Mouse (Mus musculus) B cell, adult 2 months (primary cell): ENCODE measurements at regions not wholly inside any gene's neighbourhood (a gene's known extent, or its start where the extent isn't known, plus 50 kb on each side); places are given as distances from the start of the nearest gene placed in this dataset.
A peak's percentile ranks its signal among the peaks of the same experiment; 100 is the strongest.

Source experiments
- DNase-seq, 2 experiments: peaks; one replicate each; pipeline ENCODE4 v3.0.0; 2022

DNA sequence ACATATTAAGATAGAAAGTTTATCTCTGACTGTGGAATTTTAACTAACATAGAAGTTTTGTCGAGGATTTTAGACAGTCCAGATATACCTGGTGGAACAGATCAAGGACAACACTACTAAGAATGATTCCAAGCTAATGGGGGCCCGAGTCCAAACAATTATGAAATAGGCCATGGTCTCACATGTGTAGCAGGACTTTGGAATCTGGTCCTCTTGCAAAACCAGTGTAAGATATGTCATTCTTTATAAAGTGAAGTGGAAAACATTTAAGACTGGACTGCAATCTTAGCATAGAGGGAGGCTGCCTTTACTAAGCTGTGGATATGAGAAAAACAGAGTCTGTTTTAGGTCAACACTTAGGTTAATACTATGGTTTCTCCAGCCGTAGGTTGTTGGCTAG lies 311.2 kb downstream of the Ets1 start:
- no peak for DNase-seq

DNA sequence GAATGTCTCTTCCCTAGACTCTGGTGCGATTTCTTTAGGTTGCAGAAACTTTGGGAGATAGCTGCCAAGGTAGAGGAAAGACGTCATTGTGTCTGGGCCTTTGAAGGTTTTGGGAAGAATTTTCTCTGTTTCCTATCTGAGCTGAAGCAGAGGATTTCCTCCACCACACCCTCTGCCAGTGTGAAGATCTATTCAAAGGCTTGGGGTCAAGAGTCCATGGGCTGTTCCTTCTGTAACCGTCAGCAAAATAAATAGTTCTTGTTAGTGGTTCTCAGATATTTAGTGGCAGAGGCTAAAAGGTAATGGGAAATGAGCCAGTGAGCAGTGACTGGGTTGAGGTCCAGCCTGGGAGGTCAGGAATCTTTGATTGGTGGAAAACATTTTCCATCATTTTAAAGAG lies 313.0 kb downstream of the Ets1 start:
- DNase-seq: no peak

DNA sequence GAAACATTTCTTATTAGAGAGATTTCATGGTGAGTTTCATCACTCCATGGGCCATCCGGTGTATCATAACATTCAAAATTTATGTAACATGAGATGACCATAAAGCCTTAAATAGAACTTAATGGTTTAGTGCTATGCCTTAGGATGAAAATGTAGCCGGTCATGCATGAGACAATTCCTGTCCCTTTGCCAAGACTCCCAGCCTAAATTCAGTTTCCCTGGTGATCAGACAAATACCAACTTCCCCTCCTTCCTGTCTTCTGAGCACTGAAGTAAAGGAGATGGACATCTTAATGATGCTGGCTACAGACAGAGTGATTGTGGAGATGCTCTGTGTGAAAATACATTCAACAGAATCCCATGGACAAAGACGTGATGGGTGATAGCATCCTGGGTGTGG lies 322.7 kb downstream of the Ets1 start:
- DNase-seq: no peak

DNA sequence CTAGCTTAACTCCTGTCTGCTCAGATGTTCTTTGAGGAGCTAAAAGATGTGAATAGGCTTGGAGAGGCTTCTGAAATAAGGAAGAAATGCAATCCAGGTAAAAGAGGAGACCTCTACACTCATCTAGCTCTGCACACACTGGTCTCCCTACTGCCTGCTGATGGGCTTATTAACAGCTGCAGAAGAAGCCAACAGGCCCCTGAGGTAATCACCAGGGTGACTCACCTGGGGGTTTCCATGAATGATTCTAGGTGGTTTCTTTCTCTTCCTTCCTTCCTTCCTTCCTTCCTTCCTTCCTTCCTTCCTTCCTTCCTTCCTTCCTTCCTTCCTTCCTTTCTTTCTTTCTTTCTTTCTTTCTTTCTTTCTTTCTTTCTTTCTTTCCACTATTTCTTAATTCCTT lies 323.4 kb downstream of the Ets1 start:
- DNase-seq: peak; percentile 40 to 60

DNA sequence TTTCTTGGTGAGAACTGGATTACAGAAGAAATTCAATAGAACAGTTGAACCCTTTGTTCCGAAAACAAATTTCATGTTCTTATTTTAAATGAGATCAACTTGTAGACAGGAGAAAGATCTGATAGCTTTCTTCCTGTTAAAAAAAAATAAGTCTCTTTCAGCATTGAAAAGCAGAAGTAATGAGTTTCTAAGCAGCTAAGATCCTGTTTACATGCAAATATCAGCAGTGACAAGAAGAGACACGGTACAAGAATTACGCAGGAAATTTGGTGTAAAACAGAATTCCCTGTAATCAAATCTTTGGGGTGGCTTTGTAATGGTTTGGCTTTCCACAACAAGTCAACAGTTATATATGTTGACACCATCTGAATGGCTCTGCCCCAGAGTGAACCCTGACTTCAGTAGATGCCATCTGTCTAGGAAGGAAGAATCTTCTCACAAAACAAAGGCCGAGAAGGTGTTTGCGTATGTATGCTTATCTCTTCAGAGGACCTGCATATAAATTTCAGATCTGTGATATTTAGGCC lies 326.7 kb downstream of the Ets1 start:
- peak; percentile 54 to 62 for DNase-seq

DNA sequence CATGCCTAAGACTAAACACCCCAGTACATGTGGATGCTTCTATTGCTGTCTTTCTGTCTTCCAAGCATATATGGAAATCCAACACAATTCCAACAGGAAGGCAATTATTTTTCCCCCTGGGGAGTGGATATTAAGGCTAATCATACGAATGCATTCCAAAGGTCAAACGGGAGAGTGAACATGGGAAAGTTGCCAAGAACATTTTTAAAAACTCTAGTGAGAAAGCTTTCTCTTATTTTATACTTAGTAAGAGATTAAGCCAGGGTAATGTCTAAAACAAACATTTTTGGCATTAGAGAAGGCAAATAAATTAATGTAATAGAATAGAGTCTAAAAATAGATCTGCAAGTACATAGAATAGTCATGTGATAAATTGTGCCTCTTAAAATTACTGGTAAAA lies 332.4 kb downstream of the Ets1 start:
- DNase-seq: no peak

DNA sequence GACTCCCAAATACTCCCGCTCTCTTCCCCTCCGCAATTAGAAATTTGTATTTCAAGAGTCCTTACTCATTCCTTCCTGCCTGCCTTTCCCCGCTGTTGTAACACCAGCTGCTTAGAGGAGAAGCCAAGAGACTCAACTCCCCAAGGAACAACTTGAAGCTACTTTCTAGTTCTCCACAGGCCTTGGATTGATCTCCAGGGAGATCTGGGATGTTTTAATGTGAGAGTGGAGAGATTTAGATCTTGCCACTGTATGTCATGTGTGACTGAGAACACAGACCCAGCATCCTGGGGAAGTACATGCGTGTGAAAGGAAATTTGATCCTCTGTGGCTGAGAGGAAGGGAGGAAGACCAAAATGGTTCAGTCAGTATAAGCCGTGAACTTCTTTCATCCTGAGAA lies 335.4 kb downstream of the Ets1 start:
- DNase-seq: no peak

DNA sequence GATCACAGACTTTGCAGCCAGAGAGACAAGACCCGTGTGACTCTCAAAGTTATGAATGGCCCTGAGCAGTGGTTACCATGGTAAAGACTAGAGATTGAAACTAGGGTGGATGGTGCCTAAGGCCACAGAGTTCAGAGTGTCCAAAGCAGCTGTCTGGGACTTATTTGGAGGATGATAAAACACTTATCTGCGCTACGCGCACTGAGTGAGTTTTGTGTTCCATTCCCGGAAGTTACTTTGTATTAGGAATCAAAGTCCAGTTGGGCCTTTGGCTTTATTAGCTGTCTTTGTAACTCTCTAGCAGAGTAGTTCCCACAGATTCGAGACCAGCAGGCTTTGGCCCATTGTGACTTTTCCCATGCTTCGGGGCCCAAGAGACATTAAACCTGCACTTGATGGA lies 335.9 kb downstream of the Ets1 start:
- no peak for DNase-seq

DNA sequence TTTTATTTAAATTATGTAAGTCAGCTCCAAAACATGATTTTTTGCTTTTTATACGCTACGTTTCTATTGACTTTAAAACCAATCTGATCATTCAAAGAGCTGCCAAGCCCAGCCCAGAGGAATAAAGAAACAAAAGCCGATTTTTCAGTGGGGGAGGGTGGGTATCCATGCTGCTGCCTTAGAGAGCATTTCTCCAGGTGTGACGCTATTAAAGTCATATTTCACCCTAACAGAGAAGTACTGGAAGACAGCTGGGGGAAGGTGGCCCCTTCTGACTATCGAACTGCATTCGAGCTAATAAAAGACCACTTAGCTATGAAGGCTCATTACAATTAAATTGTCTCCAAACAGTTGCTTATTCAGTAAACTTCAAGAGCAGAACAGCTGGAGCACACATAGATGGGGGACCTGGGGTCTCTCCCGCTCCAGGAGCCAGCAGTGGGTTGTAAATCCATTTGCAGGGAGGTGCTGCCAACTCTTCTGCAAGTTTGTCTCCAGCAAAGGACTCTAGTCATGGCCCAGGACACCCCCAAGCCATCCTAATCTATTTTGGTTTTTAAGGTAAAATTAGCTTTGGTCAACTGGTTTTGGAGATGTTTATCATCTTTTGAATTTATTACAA lies 336.5 kb downstream of the Ets1 start:
- no peak for DNase-seq

DNA sequence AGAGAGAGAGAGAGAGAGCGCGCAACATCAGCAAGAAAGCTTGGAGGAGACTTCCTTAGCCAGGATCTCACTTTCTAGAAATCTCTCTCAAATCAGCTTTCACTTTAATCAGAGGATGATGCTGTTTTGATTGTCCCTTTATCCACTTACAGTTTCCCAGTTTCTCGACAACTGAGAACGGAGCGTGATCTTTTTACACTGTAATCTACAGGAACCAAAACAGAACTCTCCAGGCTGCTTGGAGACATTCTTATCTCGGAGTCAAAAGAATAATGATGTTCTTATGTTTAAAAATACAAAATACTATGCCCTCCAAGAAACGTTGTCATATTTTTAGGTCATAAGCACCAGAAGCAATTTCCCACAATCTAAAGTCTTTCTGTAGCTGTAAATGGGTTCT lies 341.7 kb downstream of the Ets1 start:
- no peak for DNase-seq

DNA sequence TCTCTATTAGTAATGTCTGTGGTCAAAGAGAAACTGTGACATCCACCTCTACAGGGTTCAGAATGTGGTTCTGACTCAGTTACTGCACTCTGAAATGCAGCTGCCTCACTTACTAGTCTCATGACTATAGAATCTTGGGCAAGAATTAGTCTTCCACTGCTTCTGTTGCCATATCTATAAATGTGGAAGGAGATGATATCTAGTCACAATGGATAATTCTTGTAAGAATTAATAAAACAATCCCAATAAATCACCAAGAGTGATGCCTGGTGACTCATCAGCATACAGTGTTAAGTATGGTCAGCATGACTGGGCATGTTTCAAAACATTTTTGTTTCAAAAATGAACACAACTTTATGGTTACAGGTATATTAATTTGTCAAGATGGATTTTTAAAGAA lies 344.8 kb downstream of the Ets1 start:
- no peak for DNase-seq

DNA sequence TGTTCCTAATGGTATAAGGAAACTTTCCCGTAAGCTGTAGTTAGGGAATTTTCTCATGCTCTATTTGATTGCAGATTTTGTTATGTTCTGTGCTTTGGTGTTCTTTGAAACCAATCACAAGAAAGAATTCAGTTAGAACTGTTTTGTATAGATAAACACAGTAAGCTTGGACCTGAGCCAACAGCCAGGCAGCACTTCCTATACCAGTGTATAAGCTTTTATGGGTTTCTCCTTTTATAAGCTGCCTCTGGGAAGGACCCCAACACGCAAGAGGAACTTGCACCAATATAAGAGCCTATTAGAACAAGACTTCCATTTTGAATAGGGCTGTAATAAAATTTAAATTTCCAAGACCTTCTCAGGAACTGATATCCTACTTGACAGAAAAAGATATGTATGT lies 347.2 kb downstream of the Ets1 start:
- DNase-seq: no peak

DNA sequence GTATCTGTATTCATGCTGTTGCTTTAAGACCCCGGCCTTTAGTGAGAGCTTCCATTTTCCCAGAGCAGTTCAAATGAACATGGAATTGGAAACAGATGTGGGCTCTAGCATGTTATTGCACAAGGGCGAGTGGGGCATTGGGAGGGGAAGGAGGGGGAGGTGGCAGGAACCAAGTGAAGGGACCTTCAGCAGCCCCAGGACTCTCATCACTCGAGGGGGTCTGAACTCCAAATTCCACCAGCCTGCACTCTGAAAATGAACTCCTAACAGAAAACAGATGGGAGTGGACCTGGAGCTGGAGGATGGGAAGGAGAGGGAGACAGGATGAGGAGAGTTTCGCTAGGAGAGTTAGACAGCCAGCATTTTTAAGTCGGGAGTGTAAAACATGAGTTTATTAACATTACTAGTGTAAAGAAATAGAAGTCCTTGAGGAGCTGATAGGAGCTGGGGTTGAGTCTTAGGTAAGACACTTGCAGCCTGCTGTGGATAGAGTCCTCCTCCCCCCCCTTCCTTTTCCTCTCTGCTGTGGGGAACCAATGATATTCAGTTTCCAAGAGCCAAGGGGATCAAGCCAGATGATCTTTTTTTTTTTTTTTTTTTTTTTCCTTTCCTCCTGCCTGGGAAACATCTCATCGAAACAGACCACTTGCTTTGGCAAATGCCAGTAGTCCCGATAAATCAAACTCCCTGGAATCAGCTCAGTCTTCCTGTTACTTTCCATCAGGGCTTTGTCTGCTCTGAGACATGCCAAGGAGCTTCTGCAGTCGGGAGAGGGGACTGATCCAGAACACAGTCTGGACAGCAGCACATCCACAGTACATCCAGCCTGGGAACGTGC lies 351.0 kb downstream of the Ets1 start:
- DNase-seq: no peak

DNA sequence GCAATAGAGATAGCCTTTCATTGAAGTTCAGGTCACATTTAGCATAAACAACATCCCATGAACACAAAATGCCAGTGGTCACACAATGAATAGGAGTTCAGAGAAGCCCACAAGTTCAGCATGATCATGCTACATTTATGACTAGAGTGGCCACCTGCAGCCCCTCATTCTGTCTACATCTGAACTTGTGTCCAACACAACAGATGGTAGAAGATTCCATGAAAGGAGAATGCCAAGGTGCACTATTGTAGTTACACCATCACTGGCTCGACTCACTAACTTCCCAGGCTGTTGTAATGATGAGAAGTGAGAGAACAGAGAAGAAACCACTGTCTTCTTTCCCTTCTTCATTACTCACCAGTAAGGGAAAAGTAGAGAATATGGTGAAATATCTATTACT lies 353.0 kb downstream of the Ets1 start:
- DNase-seq: no peak

DNA sequence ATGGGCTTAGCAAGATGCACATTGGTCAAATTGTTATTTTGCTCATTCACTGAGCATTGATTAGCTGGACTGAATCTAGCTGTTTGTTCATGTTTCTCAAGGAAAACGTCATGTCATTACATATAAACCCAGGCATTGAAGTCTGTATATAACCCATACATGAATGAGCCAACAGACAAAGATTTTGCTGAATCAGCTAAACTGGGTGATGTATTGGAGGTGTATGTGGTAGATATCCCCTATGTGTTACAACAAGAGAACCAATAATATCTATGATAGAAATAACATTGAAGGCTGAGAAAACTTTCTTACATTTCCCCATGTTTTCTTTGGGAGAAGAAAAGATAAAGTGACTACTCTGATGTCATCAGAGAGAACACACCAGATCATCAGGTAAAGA lies 362.3 kb downstream of the Ets1 start:
- DNase-seq: no peak

DNA sequence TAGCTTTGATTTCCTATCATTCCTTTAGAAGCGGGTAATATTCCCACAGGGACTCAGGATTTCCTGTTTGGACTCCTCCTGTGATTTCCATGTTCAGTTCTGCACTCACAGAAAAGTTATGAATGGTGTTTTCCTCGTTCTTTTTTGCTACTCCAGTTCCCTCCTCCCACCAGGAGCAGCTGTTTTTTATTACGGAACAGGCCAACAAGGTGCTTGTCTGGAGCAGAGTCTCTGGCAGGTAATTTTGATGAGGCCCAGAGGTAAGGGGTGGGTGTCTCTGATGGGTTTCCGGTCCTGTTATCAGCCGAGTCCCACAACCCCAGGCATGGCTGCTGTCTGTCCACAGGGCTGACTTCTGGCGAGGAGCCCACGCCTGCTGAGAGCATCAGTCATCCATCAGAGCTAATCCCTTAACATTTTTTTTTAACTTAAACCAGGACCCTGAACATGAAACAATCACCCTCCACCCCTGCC lies 364.7 kb downstream of the Ets1 start:
- no peak for DNase-seq

DNA sequence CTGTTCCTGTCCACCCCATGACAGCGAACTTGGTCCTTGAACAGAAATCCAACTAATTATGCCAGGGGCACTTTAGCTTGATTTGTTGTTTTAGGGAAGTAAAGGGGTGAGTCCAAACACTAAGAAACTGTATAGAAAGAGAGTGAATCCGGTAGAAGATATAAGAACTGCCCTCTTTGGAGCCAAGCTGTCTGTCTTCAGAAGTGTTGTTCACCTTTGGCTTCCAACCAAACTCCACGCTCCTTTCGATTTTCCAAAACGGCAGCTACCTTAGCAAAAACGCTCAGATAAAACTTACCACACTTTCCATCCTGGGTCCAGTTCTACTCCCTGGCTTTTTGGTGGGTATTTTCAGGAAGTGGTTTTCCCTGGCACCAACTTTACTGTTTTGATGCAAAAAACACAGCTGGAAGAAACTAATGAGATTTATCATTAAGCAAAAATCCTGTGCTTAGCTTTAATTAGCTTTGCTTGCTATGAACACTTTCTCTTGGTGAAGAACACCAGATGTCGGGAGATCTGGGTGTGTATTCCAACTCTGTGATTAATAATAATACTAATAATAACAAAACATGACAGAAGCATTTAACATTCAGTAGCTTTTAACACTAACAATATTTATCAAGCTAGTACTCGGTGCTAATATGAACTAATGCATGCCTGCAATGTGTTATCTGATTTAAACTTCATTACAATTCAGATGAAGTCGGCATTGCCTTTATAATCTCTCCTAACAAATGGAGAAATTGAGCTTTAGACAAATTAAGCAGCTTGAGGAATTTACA lies 365.3 kb downstream of the Ets1 start:
- DNase-seq: no peak

DNA sequence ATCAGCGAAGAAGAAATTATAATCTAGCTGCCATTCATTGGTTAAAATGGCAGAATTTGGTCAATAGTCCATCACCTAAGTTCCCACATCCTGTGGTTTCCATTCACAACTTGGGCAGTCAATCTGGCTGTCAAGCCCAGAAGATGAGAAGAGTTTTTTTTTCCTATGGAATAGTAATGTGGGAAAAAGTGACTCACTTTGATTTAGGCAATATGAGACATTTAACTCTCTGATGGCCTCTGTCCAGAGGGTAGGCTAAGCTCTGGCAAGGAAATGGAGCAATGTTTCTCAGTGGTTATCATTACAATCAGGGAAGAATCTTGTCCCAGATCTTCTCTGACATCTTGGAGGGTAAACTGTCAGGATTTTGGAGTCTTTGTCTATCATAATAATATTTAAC lies 367.9 kb downstream of the Ets1 start:
- no peak for DNase-seq

DNA sequence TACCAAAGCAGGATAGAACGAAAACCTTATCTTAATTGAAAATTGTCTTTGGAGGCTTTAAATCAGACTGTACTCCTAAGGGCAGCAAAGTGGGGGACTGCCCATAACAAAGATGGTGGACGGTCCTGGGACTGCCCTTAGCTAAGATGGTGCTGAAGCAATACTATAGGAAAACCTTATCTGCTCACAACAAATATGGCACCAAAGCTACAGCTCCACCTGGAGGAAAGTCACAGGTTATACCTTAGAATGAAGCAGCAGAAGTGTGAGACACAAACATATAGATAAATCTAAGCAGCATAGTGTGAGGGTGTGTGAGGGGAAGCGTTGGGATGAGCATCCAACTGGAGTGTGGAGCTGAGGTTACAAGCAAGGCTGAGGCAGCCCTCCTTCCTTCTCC lies 368.5 kb downstream of the Ets1 start:
- peak; percentile 9 to 17 for DNase-seq

DNA sequence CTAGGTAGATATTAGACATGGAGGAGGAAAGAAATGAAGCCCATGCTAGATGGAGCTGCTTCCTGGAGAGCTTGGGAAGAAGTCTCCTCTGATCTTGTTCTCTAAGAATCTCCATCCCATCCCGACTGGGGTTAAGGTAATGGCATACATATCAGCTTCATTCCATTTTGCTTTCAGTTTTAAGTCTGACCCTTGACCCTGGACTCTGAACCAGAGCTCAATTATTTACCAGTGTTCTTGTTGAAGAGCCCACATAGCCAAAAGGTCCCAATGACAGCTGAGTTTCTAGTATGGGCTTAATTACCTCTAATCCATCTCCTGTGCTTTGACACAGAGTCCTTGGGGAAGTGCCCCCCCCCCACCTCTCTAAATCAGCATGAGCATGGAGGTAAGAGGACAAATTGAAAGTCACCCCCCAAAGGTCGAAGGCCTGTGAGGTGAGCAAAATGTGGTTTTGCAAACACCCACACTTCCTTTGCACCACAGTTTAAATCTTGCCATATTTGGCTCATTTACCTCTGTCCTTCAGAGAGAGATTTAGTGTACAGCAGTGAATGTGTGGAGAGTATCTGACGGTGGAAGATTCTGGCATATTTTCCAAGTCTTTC lies 371.5 kb downstream of the Ets1 start:
- DNase-seq: no peak

DNA sequence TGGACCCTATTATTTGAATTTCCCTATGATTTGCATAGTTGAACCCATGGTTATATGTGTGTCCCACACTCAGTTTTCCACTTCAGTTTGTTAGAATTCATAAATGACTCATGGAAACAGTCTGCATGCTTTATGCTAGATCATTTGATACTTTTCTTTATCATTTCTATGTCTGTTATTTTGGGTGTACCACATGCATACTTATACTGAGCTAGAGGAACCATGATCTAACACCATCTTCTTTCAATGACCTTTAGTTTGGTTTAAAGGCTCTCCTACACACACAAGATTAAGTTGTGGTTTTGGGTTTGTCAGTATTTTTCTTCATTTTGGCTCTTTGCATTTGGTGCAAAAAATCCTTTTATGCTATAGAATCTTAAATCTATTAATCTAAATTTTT lies 375.2 kb downstream of the Ets1 start:
- DNase-seq: no peak

DNA sequence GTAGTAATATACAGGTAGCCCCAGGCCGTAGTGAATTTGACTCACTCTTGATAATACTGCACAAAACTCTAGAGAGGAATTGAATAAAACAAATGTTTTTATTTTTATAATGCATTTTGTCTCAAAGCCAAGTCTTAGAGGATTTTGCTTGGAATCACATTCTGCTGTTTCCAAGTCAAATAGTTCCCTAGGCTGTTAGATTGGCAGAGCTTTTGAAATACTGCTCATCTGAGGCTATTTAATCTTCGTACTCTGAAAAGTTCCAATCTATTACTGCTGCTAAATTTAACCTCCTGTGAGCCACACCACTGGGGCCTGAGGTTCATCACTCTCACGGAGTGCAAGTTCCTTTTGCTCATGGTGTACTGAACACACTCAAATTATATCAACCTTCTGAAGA lies 399.4 kb downstream of the Ets1 start:
- DNase-seq: no peak

DNA sequence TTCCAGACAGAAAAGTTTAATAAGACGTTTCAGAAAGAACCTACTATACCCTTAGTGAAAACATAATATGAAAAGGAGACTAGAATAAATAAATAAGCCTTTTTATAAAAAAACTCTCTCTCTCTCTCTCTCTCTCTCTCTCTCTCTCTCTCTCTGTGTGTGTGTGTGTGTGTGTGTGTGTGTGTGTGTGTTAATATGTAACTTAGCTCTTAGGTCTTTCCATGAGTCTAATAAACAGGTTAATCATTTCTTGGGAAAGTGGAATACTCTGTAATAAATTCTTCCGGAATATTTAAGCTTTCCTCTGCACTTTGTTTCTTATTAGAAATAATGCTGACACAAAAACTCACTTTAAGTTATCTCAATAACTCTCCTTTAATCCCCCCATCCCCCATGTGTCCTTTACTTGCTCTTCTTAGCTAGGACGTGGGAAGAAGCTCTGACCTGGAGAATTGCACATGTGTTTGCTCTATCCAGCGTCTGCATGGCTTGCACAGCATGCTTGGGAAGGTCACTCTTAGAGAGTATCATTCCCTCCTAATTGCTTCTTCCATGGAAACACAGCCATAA lies 403.3 kb downstream of the Ets1 start:
- DNase-seq: no peak
